Mouse (Mus musculus): ENCODE data around the gene Phactr2. TPM values are rescaled to one million over a fixed set of nuclear protein-coding genes. Genes with fewer than 3 reads are reported as not detected.

The Phactr2 gene
- polyA plus RNA-seq, 1 experiment from 2014 or later, result 16.8 TPM

DNA sequence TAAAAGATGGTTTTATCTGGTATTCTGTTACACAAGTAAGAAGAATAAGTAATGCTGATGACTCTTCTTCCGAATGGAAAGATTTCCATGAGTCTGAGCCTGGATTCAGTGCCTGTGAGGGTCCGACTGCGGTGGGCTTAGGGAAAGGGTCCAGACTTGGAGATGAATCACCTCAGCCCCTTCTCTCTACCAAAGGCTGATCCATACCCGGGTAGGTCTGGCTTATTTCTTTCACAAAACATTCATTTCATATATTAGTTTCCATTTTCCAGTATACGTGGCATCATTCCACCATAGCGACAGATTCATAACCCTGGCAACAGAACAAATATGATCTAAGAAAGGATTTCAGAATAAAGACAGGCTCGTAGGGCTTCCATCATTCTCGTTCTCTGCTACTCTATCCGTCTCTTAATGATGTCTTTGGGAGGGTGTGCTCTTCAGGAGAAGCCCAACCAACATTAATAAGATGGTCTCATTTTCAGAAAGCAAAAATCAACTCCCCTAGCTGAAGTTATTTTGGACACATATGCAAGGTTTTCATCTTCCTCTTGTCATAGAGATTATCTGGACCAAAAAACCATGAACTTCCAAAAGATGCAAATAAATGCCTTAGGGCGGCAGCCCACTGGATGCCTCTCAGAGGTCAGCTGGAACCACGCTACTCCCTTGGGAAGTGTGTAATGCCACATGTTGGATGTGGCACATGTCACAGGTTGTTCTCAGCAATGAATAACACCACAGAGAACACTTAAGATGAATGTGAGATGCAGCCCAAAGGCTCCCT, 110.5 kb downstream of the Phactr2 start:
- peak overlapping the region; percentile 59 for H3K27ac ChIP-seq (replicated peaks)
- WGBS, result 49% methylated on average over 11 of the region's 11 CpGs

DNA sequence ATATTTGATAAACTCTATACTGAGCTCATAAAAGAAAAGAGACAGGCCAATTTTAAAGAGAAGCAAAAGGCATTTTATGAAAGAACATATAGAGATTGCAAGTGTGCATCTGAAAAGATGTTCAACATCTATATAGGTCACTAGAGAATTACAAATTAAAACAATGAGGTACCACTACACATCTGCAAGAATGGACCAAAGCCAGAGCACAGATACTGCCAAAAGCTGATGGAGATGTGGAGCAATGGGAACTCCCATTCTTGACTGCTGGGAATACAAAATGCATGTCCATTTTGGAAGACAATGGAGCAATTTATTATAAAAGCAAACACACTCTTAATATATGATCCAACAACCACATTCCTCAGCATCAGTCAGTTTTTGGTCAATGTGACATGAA, 113.3 kb downstream of the Phactr2 start:
- Histone ChIP-seq H3K27me3 (ENCODE audit: control insufficient read depth, insufficient read depth, low read length) (no peaks in the 10 kb centered on the region), H3K27ac (replicated peaks) (no peak overlapping the region), H3K9ac (ENCODE audit: low read length) (no peak overlapping the region), H3K4me3 (ENCODE audit: low read depth, low read length) (no peak overlapping the region), H3K4me2 (replicated peaks; ENCODE audit: low read depth) (no peak overlapping the region), H3K9me3 (ENCODE audit: control insufficient read depth, low read length) (no peaks in the 10 kb centered on the region), H3K4me1 (replicated peaks; ENCODE audit: control insufficient read depth, insufficient read depth) (peaks cover 2% of the 10 kb centered on the region; the same call in 1 of the 2 replicates), H3K36me3 (ENCODE audit: control insufficient read depth, insufficient read depth, low read length) (no peaks in the 10 kb centered on the region)
- no peak for TF ChIP-seq CTCF (IDR thresholded peaks at IDR 0.05; ENCODE audit: low read depth)
- DNase-seq (ENCODE audit: low spot score), result no peak
- ATAC-seq (ENCODE audit: low FRiP score, low TSS enrichment), result no peak

More for the DNA sequence above, 110.5 kb downstream of the Phactr2 start:
- ATAC-seq (ENCODE audit: low FRiP score, low TSS enrichment), result no peak
- no peak overlapping the region for H3K9ac ChIP-seq (ENCODE audit: low read length)
- no peak for DNase-seq (ENCODE audit: low spot score)
- no peaks in the 10 kb centered on the region for H3K36me3 ChIP-seq (ENCODE audit: control insufficient read depth, insufficient read depth, low read length)
- no peaks in the 10 kb centered on the region for H3K27me3 ChIP-seq (ENCODE audit: control insufficient read depth, insufficient read depth, low read length)
- no peak for TF ChIP-seq CTCF (IDR thresholded peaks at IDR 0.05; ENCODE audit: low read depth)
- no peak for TF ChIP-seq EP300 (optimal IDR thresholded peaks at IDR 0.05)
- no peak overlapping the region for H3K4me2 ChIP-seq (replicated peaks; ENCODE audit: low read depth)
- H3K4me1 ChIP-seq (replicated peaks; ENCODE audit: control insufficient read depth, insufficient read depth), result peaks cover 2% of the 10 kb centered on the region; the same call in 1 of the 2 replicates
- H3K4me3 ChIP-seq (ENCODE audit: low read depth, low read length), result no peak overlapping the region
- no peaks in the 10 kb centered on the region for H3K9me3 ChIP-seq (ENCODE audit: control insufficient read depth, low read length)

DNA sequence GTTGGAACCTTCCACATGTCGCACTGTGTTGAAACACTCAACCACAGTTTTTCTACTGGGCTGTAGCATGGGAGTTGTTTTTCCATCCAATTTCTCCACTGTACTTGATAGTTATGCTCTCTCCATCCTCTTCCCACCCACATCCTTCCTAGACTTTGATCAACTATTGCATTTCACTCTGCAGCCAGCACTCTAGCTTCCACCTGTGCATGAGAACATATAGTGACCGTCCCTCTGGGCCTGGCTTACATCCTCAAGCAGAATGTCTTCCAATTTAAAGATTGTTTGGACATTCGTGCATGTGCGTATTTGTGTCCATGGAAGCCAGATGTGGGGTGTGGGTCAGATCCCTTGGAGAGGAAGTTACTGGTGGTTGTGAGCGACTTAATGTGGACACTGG, 114.4 kb downstream of the Phactr2 start:
- H3K27me3 ChIP-seq (ENCODE audit: control insufficient read depth, insufficient read depth, low read length), result no peaks in the 10 kb centered on the region
- TF ChIP-seq CTCF (IDR thresholded peaks at IDR 0.05; ENCODE audit: low read depth) (no peak), EP300 (optimal IDR thresholded peaks at IDR 0.05) (no peak)
- H3K4me1 ChIP-seq (replicated peaks; ENCODE audit: control insufficient read depth, insufficient read depth), result peaks cover 2% of the 10 kb centered on the region; the same call in 1 of the 2 replicates
- 77% methylated on average over 5 of the region's 5 CpGs for WGBS
- H3K4me3 ChIP-seq (ENCODE audit: low read depth, low read length), result no peak overlapping the region
- no peaks in the 10 kb centered on the region for H3K9me3 ChIP-seq (ENCODE audit: control insufficient read depth, low read length)
- ATAC-seq (ENCODE audit: low FRiP score, low TSS enrichment), result no peak
- no peak overlapping the region for H3K27ac ChIP-seq (replicated peaks)
- no peak for DNase-seq (ENCODE audit: low spot score)
- no peaks in the 10 kb centered on the region for H3K36me3 ChIP-seq (ENCODE audit: control insufficient read depth, insufficient read depth, low read length)
- no peak overlapping the region for H3K9ac ChIP-seq (ENCODE audit: low read length)
- H3K4me2 ChIP-seq (replicated peaks; ENCODE audit: low read depth), result no peak overlapping the region

DNA sequence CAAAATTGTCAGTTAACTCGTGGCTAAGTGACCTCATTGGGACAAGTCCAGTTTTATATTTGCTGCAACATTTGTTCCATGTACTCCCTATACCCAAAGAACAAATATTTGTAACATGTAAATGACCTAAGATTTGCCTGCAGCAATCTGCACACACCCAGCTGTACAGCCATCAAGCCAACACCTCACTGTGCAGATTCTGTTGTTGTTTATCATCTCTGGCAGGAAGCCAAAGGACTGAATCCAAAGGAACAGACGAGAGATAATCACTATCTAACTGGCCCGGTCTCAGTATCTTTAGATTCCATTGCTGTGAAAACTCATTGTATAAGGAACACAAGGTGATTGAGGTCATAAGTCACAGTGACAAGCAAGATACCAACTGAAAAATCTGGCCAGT, 115.5 kb downstream of the Phactr2 start:
- Histone ChIP-seq H3K27me3 (ENCODE audit: control insufficient read depth, insufficient read depth, low read length) (no peaks in the 10 kb centered on the region), H3K4me3 (ENCODE audit: low read depth, low read length) (no peak overlapping the region), H3K27ac (replicated peaks) (no peak overlapping the region), H3K9ac (ENCODE audit: low read length) (no peak overlapping the region), H3K4me2 (replicated peaks; ENCODE audit: low read depth) (no peak overlapping the region), H3K36me3 (ENCODE audit: control insufficient read depth, insufficient read depth, low read length) (no peaks in the 10 kb centered on the region), H3K4me1 (replicated peaks; ENCODE audit: control insufficient read depth, insufficient read depth) (no peaks in the 10 kb centered on the region; the same call in 1 of the 2 replicates), H3K9me3 (ENCODE audit: control insufficient read depth, low read length) (no peaks in the 10 kb centered on the region)
- peak; percentile 72 for ATAC-seq (ENCODE audit: low FRiP score, low TSS enrichment)
- TF ChIP-seq EP300 (optimal IDR thresholded peaks at IDR 0.05), result no peak
- no peak for TF ChIP-seq CTCF (IDR thresholded peaks at IDR 0.05; ENCODE audit: low read depth)
- WGBS, result 14% methylated on average over 3 of the region's 3 CpGs
- no peak for DNase-seq (ENCODE audit: low spot score)

DNA sequence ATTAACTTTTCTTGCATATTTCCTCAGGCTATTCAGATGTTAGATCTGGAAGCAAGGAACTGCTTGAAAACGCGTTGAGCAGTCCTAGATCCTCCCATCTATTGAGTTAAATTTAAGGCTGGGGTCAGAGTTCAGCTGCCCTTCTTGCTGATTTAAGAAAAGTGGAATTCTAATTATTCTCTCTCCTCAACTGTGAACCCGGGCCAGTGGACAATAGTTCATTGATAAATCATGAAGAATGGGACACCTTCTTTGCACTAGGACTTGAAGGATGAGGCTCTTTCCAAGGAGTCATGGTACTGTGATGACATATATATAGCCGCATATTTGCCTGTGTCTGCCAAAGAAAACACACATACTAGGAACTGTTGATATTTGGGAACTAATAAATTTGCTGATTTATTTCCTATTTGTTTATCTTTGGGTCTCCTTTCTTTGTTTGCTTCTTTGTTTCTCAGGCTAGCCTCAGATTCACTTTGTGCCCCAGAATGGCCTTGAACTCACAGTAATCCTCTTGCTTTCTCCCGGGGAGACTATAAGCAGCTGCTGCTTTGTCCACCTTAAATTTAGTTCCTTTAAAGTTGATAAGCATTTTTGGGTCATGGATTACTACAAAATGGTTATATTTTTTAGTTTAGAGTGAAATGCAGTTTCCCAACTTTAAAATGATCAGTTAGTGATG, 127.5 kb downstream of the Phactr2 start:
- 42% methylated on average over 5 of the region's 5 CpGs for WGBS
- Histone ChIP-seq H3K4me3 (ENCODE audit: low read depth, low read length) (no peak overlapping the region), H3K9me3 (ENCODE audit: control insufficient read depth, low read length) (no peaks in the 10 kb centered on the region), H3K9ac (ENCODE audit: low read length) (no peak overlapping the region), H3K27me3 (ENCODE audit: control insufficient read depth, insufficient read depth, low read length) (no peaks in the 10 kb centered on the region), H3K4me1 (replicated peaks; ENCODE audit: control insufficient read depth, insufficient read depth) (no peaks in the 10 kb centered on the region), H3K36me3 (ENCODE audit: control insufficient read depth, insufficient read depth, low read length) (no peaks in the 10 kb centered on the region), H3K27ac (replicated peaks) (no peak overlapping the region), H3K4me2 (replicated peaks; ENCODE audit: low read depth) (no peak overlapping the region)
- no peak for DNase-seq (ENCODE audit: low spot score)
- ATAC-seq (ENCODE audit: low FRiP score, low TSS enrichment), result no peak
- TF ChIP-seq CTCF (IDR thresholded peaks at IDR 0.05; ENCODE audit: low read depth) (no peak), EP300 (optimal IDR thresholded peaks at IDR 0.05) (no peak)

DNA sequence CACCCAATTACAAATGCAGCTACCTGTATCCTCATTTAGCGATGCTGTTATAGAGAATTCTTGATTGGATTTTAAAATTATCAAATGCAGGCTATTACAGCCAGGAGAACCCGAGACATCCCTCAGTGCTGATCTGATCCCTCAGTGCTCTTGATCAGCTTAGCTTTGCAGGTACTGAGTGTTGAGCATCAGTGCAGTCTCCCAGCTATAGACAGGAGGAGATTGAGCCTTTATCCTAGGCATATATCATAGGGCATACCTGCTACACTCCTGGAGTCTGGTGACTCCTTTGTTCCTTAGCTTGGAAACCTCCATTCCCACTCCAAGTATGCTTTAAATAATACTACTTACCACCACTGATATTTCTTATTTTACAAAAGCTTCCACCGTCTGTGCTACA, 133.6 kb downstream of the Phactr2 start:
- DNase-seq (ENCODE audit: low spot score) (no peak), ATAC-seq (ENCODE audit: low FRiP score, low TSS enrichment) (no peak)
- Histone ChIP-seq H3K9me3 (ENCODE audit: control insufficient read depth, low read length) (no peaks in the 10 kb centered on the region), H3K4me2 (replicated peaks; ENCODE audit: low read depth) (no peak overlapping the region), H3K4me3 (ENCODE audit: low read depth, low read length) (no peak overlapping the region), H3K27me3 (ENCODE audit: control insufficient read depth, insufficient read depth, low read length) (no peaks in the 10 kb centered on the region), H3K9ac (ENCODE audit: low read length) (no peak overlapping the region), H3K4me1 (replicated peaks; ENCODE audit: control insufficient read depth, insufficient read depth) (no peaks in the 10 kb centered on the region), H3K27ac (replicated peaks) (no peak overlapping the region), H3K36me3 (ENCODE audit: control insufficient read depth, insufficient read depth, low read length) (no peaks in the 10 kb centered on the region)
- 92% methylated on average over 3 of the region's 3 CpGs for WGBS
- TF ChIP-seq CTCF (IDR thresholded peaks at IDR 0.05; ENCODE audit: low read depth) (no peak), EP300 (optimal IDR thresholded peaks at IDR 0.05) (no peak)

Data from stomach, postnatal 0 days (tissue).